Mouse (Mus musculus): ENCODE measurements around the gene Dock8.

- TF ChIP-seq GATA1 (IDR thresholded peaks at IDR 0.05; ENCODE audit: low read length) (no peak), TAL1 (IDR thresholded peaks at IDR 0.05; ENCODE audit: low read length) (no peak)
Measured at GRCm38 (mm10) chr19:25247858-25248552, 248.7 kb downstream of the Dock8 start.

Data from erythroblast, embryonic 14.5 days (primary cell).